Mouse (Mus musculus): ENCODE results near the gene H2afz.
A peak's percentile ranks its signal among the peaks of the same experiment; 100 is the strongest.
"Not testable (repeated sequence)": the region's sequence is repeated elsewhere in the genome, so short reads cannot be mapped to it uniquely, and the experiment has no call there.

The H2afz gene

GRCm38 (mm10) chr3:137864124-137864987, at the start of gene H2afz:
Gene H2afz, plus strand, starts transcription at chr3:137864487.
- peak; percentile 96 to 97 for DNase-seq (ENCODE audit: low spot score in 2 of 2)

GRCm38 (mm10) chr3:137818713-137819112, 45.6 kb upstream of the H2afz start:
- DNase-seq (ENCODE audit: low spot score in 2 of 2) = no peak

DNA sequence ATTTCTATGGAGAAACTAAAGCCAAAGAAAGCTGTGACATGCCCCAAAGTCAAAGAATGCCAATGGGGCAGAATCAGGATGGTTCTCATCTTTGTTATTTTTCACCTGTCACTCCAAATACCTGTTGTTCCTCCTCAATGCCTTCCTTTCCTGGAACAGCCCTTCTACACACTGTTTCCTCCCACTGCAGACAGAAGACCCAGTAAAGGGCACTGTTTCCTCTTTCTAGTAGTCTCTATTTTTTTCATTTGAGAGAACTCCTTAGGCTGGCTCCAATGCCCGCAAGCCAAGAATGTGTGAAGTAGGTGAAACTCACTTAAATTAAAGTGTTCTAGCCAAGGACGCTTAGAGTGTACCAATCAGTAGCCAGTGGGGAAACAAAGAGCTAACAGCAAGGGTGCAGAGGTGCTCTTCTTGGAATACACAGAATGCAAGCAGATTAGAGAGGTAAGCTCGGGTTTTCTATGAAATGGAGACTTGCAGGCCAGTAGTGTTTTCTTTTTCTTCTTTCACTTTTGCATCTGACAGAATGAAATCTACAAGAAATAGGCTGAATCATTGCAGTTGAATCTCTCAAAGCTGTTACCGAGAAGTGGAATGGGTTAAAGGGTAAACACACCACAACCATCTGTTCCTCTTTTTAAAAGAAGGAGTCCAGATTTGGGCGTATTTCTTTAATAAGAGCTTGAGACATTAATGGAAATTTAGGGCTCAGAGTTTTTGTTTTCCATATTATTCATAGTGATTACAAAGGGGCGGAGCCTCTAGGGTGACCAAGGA, 43.4 kb upstream of the H2afz start:
- DNase-seq (ENCODE audit: low spot score in 2 of 2) = no peak

DNA sequence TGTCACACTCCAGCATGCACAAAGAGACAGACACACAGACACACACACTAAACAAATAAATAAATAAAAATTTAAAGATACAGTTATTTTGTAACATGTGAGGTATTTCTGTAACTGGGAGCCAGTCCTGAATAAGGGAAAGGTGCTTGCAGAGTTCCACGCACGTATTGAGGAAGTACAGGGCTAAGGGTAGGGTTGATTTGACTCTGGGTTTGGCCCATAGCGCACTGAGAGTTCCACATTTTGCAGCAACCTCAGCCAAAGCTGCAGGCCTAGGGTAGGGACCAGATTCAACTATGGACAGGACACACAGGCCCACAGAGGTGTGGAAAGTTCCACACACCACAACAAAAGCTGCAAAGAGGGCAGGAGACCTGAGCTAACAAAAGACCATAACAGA, 41.0 kb upstream of the H2afz start:
- no peak for DNase-seq (ENCODE audit: low spot score in 2 of 2)

DNA sequence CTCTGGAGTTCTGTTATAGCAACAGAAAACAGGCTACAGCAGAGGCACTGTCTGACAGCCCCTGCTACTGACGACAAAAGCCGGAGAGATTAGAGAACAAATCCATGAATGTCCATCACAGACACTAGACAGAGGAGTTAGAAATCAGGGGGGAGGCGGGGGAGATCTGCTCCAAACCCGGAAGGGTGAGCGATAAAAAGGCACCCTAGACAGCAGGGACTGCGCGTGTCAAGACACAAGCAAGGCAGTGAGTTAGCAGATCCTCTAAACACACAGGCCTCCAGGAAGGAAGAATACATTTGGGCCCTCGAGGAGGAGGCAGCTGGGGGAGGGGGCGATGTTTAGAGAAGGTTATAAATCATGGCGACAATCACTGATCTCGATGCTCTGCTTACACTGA, 36.6 kb upstream of the H2afz start:
- no peak for DNase-seq (ENCODE audit: low spot score in 2 of 2)

- no peak for DNase-seq (ENCODE audit: low spot score in 2 of 2)
Measured at GRCm38 (mm10) chr3:137831156-137831555, 33.1 kb upstream of the H2afz start.

DNA sequence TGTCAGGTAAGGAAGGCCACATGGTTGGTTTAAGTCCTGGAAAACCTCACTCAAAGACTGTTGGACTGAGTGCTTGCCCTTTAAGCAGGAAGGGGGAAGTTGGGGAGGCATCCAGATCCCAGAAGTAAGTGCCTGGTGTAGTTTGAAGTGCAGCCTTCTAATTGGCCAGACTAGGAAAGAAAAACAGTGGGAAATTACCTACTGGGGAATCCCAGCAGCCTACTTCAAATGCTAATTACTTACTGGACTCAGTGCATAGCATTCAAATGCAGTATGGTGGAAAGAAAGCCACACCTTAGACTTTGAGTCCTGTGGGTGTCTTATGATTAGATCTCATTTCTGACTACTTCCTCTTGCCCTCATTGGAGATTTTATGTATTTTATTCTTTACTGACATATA, 31.2 kb upstream of the H2afz start:
- DNase-seq (ENCODE audit: low spot score in 2 of 2) = peak; percentile 24 to 60

DNA sequence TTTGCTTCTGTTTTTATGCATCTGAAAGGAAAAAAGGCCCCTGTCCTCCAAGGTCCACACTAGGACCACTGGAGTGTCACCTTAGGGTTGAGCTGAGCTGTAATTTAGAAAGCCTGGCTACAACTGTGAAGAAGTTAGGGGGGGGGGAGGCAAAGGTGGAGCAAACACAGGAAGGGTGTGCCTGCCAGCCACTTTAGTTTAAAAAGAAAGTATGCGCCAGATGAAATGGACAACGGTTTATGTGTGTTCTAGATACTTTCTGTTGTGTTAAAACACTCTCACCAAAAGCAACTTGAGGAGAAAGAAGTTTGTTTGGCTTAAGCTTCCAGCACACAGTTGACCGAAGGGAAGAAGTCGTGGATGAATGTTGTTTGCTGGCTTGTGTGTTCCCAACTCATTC, 30.6 kb upstream of the H2afz start:
- DNase-seq (ENCODE audit: low spot score in 2 of 2) = peak; percentile 17 to 53

GRCm38 (mm10) chr3:137836543-137836942, 27.7 kb upstream of the H2afz start:
- no peak for DNase-seq (ENCODE audit: low spot score in 2 of 2)

GRCm38 (mm10) chr3:137838160-137838559, 26.1 kb upstream of the H2afz start:
- DNase-seq (ENCODE audit: low spot score in 2 of 2) = no peak

DNA sequence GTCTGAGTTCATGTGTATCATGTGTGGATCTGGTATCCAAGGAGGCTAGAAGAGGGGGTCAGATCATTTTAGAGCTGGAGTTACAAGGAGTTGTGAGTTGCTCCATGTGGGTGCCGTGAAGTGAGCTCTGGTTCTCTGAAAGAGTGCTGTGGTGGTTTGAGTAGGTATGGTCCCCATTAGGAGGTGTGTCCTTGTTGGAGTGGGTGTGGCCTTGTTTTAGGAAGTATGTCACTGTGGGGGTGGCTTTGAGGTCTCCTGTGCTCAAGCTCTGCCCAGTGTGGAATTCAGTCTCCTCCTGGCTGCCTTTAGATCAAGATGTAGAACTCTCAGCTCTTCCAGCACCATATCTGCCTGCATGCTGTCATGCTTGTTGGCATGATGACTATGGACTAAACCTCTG, 21.3 kb upstream of the H2afz start:
- no peak for DNase-seq (ENCODE audit: low spot score in 2 of 2)

DNA sequence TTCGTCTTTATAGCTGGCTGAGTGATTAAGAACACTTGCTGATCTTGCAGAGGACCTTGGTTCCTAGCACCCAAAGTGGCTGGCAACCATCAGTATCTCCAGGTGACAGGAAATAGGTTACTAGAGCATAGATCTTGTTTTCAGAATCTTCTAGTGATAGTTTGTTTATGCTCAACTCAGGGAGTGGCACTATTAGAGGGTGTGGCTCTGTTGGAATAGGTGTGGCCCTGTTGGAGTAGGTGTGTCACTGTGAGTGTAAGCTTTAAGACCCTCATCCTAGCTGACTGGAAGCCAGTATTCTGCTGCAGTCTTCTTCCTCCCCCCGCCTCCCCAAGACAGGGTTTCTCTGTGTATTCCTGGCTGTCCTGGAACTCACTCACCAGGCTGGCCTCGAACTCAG, 20.0 kb upstream of the H2afz start:
- no peak for DNase-seq (ENCODE audit: low spot score in 2 of 2)

DNA sequence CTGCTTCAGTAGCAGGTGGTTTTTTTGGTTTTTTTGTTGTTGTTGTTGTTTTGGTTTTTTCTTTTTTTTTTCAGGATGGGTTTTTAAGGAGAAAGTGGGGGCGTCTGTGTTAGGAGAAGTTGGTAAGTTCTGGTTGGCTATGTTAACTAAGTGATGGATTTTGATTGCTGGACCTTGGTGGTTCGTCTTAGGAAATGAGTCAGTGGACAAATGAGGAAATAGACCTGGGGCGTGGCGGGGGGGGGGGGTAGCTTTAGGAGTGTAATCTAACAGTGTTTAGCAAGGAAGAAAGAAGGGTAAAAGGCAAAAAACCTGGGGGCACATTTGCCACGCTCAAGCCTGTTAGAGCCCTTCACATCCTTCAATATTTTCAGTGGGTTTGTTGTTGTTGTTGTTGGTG, 17.7 kb upstream of the H2afz start:
- no peak for DNase-seq (ENCODE audit: low spot score in 2 of 2)

GRCm38 (mm10) chr3:137848354-137848753, 15.9 kb upstream of the H2afz start:
- DNase-seq (ENCODE audit: low spot score in 2 of 2) = no peak

GRCm38 (mm10) chr3:137849697-137850096, 14.6 kb upstream of the H2afz start:
- DNase-seq (ENCODE audit: low spot score in 2 of 2) = no peak

DNA sequence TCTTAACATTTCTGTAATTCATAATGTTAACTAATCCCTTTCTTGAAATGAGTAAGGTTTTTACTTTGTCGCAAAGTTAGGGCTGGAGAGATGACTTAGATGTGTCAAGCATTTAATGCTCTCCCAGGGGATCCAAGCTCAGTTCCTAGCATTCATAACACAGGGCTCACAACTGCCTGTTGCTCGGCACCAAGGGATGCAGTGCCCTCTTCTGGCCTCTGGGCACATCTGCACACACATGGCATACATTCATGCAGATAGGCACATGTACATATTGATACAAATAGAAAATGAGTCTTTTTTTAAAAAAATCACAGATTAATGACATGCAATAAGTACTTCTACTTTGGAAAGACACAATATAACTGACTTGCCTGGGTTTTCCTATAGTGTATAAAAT, 13.1 kb upstream of the H2afz start:
- DNase-seq (ENCODE audit: low spot score in 2 of 2) = no peak

- not testable (repeated sequence) for DNase-seq (ENCODE audit: low spot score in 2 of 2)
Measured at GRCm38 (mm10) chr3:137853011-137853410, 11.3 kb upstream of the H2afz start.

DNA sequence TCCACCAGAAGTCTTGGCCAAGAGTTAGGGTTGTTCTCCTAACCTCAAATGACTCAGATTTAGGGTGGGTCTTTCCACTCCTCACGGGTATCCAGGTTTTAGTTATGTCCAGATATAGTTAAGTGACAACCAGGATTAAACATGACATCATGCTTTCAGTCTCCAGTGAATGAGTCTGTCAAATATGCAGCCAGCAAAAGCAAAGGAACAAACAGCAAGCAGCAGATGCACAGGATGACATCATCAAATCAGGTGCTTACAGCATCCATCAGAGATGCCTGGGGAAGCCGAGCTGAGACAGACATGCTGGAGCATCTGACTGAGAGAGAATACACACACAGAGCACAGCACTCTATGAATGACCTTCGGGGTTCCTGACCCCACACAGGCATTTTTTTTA, 9.0 kb upstream of the H2afz start:
- no peak for DNase-seq (ENCODE audit: low spot score in 2 of 2)

DNA sequence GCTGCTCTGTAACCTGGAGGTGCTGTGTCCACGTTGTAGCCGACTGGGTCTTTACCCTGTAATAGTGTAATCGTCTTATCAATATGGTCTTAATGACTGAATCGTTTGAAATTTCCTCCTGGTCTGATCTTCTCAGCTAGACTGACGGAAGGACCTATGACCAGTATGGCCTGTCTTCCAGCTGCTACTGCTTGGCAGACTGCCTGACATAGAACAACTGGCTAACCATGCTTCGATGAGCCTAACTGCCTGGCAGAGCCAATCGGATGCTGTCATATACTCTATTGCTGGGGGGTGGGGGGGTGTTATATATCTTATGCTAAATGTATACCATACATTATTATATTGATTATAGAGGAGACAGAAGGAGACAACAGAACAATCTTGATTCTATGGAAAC, 8.2 kb upstream of the H2afz start:
- DNase-seq (ENCODE audit: low spot score in 2 of 2) = no peak

DNA sequence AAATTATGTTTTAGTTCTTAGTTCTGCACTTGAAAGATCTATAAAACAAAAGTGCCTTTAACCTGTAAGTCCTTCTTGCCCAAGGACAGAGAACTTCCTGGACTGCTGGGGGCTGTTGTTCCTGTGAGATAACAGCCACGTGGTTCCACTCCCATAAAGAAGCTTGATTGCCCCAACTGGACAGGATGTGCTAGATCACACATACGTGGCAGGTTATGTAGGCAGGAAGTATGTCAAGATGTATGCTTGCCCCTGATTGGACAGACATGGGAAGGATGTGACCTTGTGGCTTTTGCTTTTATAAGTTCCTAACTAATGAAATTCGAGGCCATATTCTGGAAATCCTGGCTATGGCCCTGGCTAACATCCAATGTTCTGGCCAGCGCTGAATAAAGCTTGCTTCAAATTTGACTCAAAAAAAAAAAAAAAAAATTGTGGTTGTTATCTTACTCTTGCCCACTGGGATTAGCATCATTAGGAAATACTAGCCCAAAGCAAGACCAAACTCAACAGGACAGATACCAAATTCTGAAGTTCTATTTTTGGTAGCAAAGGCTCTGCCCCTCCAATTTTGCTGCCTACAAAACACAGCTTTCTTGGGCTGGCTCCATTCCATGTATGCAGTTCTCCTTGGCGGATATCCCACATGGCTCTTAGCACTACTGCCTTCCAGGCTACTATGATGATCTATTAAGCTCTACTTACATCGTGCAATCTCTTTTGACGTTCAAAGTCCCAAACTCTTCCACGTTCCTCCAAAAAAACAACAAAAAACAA, 3.7 kb upstream of the H2afz start:
- peak; percentile 16 to 57 for DNase-seq (ENCODE audit: low spot score in 2 of 2)

DNA sequence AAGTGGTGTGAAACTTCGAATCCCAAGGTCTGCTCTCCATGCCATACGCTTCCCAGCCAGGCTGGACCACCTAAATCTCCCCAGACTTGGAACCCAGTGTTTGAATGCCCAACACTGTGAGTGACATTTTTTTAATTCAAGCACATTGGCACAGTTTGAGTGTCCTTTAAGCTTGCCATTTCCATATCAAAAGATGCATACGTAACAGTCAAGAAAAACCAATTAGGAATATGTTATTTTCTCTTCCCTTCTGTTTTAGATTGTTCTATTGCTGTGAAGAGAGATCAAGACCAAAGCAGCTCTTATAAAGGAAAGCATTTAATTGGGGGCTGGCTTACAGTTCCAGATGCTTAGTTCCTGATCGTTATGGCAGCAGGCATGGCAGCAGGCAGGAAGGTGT, 2.9 kb upstream of the H2afz start:
- DNase-seq (ENCODE audit: low spot score in 2 of 2) = no peak

- no peak for DNase-seq (ENCODE audit: low spot score in 2 of 2)
Measured at GRCm38 (mm10) chr3:137862600-137862999, 1.7 kb upstream of the H2afz start.
